Mouse (Mus musculus): ENCODE measurements around the gene Nkrf.
A peak's percentile ranks its signal among the peaks of the same experiment; 100 is the strongest.

GRCm38 (mm10) chrX:36863766-36864608, 38.7 kb downstream of the Nkrf start:
- TF ChIP-seq CTCF (IDR thresholded peaks at IDR 0.05; ENCODE audit: insufficient read depth, low read length): no peak
- TF ChIP-seq POLR2A (IDR thresholded peaks at IDR 0.05; ENCODE audit: borderline replicate concordance, extremely low read depth, low read depth, low read length): peak; percentile 40; the same call in 1 of the 2 replicates

Data from lung, adult 2 months (tissue).